Mouse (Mus musculus): Measurements from ENCODE around the gene Gucy2g.

DNA sequence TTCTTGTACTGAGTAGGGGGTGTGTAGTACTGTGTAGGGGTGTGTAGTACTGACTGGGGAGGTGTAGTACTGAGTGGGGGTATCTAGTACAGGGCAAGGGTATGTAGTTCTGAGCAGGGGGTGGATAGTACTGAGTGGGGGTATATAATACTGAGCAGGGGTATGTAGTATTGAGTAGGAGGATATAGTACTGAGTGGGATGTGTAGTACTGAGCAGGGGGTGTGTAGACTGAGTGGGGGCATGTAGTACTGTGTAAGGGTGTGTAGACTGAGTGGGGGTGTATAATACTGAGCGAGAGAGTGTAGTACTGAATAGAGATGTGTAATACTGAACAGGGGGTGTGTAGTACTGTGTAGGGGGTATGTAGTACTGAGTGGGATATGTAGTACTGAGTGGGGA lies 29.3 kb downstream of the Gucy2g start:
- TF ChIP-seq CTCF (IDR thresholded peaks at IDR 0.05; ENCODE audit: low read depth, low read length) (no peak), GATA1 (IDR thresholded peaks at IDR 0.05; ENCODE audit: borderline replicate concordance, low read length) (no peak), TAL1 (conservative IDR thresholded peaks at IDR 0.05; ENCODE audit: low read depth, low read length) (no peak)
